Mouse (Mus musculus) forebrain, embryonic 11.5 days (tissue): Measurements from ENCODE around the gene 1700001C02Rik. TPM values are rescaled to one million over a fixed set of nuclear protein-coding genes. Genes with fewer than 3 reads are reported as not detected.

Source experiments
- ATAC-seq: fragments of 200-750 bp; cut with Nextera tagmentation; replicated peaks from 2 replicates; pipeline ENCODE4 v1.8.0; 2017; ENCODE audit warnings: moderate TSS enrichment; ENCODE audit not compliant: low FRiP score
- DNase-seq: peaks from one replicate; pipeline ENCODE4 v3.0.0-alpha.2; 2017; ENCODE audit warnings: low spot score
- H3K27ac ChIP-seq: fragments of 300-500 bp; sonication (generic); 2 replicates; pipeline ENCODE4 v1.5.1; 2014; ENCODE audit warnings: low read depth, low read length
- H3K27me3 ChIP-seq: fragments of 300-500 bp; sonication (generic); 2 replicates; pipeline ENCODE4 v1.6.1; 2014; ENCODE audit warnings: mild to moderate bottlenecking, low read length, mixed read lengths; ENCODE audit not compliant: control insufficient read depth, insufficient read depth
- H3K36me3 ChIP-seq: fragments of 300-500 bp; sonication (generic); 2 replicates; pipeline ENCODE4 v1.6.1; 2014; ENCODE audit warnings: mild to moderate bottlenecking, low read length, moderate library complexity, mixed read lengths; ENCODE audit not compliant: control insufficient read depth, insufficient read depth
- H3K4me1 ChIP-seq: fragments of 300-500 bp; sonication (generic); replicated peaks from 2 replicates; pipeline ENCODE4 v1.6.1; 2014; ENCODE audit warnings: low read length, mixed read lengths; ENCODE audit not compliant: control insufficient read depth, insufficient read depth
- H3K4me2 ChIP-seq: fragments of 300-500 bp; sonication (generic); 2 replicates; pipeline ENCODE4 v1.6.1; 2014; ENCODE audit warnings: low read depth, mild to moderate bottlenecking, low read length, moderate library complexity, mixed read lengths; ENCODE audit not compliant: severe bottlenecking
- H3K4me3 ChIP-seq: fragments of 300-500 bp; sonication (generic); 2 replicates; pipeline ENCODE4 v1.5.1; 2014; ENCODE audit warnings: low read depth, low read length
- H3K9ac ChIP-seq: fragments of 300-500 bp; sonication (generic); 2 replicates; pipeline ENCODE4 v1.6.1; 2014; ENCODE audit warnings: low read length
- H3K9me3 ChIP-seq: fragments of 300-500 bp; sonication (generic); 2 replicates; pipeline ENCODE4 v1.6.1; 2016; ENCODE audit warnings: low read length, mixed read lengths; ENCODE audit not compliant: control insufficient read depth
- WGBS: fragments of 180-500 bp; shearing (Covaris S2); extraction: QIAGEN DNeasy Blood & Tissue Kit; methylation state at CpG from one replicate; pipeline ENCODE4 v1.1.7; 2014; 5-methylcytosine and 5-hydroxymethylcytosine counted together
- polyA plus RNA-seq: library from polyadenylated mRNA; unstranded; fragments of >200 nt; fragmentation: Nextera tagmentation; extraction: Ambion mirVana; gene quantifications from 2 replicates; pipeline ENCODE4 v1.2.1, GENCODE M21; 2014

Gene 1700001C02Rik
- polyA plus RNA-seq, 1 experiment from 2014 or later: not detected

DNA sequence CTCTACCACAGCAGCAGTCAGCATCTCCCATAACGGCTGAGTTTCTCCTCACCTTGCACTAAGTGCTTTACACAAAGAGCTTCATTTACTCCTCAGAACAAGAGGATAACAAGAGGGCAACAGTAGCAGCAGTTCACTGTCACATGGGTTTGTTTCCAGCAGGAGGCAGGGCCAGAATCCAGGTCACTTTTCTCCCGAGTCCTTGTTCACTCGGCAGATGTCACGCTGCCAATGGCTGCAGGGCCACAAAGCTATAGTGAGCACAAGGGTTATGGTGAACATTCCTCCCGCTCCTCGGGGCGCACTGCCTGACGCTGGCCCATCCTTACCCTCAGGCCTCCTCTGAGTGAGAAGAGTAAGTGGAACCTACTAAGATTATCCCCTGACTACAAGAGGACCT lies 17.7 kb downstream of the 1700001C02Rik start:
- no peak for DNase-seq
- no peak overlapping the region for H3K9ac ChIP-seq
- no peak overlapping the region for H3K4me2 ChIP-seq
- no peaks in the 10 kb centered on the region for H3K9me3 ChIP-seq
- H3K4me3 ChIP-seq: no peak overlapping the region
- H3K27me3 ChIP-seq: no peaks in the 10 kb centered on the region
- H3K36me3 ChIP-seq: no peaks in the 10 kb centered on the region
- no peak for ATAC-seq
- H3K27ac ChIP-seq: no peak overlapping the region
- WGBS: 89% methylated on average over 8 of the region's 8 CpGs
- H3K4me1 ChIP-seq: no peaks in the 10 kb centered on the region

DNA sequence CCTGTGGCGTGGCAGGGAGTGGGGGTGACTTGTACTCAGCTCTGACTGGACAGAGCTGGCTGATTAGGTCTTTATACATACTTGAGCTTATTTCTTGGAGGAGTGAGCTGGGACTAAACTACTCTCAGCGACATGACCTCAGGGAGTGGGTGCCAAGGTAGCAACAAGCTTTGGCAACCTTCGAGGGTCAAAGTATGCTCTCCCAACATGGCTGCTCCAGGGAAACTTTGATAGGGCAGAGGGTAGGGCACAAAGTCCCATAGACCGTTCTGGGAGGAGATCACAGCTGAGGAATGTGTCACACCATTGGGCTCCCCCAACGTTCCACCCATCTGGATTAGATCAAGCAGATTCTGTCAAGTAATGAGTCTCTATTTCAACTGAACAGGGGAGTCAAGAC lies 18.7 kb downstream of the 1700001C02Rik start:
- Histone ChIP-seq H3K9ac (no peak overlapping the region), H3K4me1 (no peaks in the 10 kb centered on the region), H3K4me2 (no peak overlapping the region), H3K4me3 (no peak overlapping the region), H3K27ac (no peak overlapping the region), H3K9me3 (no peaks in the 10 kb centered on the region), H3K36me3 (no peaks in the 10 kb centered on the region), H3K27me3 (no peaks in the 10 kb centered on the region)
- ATAC-seq: no peak
- 84% methylated on average over 5 of the region's 5 CpGs for WGBS
- DNase-seq: no peak

DNA sequence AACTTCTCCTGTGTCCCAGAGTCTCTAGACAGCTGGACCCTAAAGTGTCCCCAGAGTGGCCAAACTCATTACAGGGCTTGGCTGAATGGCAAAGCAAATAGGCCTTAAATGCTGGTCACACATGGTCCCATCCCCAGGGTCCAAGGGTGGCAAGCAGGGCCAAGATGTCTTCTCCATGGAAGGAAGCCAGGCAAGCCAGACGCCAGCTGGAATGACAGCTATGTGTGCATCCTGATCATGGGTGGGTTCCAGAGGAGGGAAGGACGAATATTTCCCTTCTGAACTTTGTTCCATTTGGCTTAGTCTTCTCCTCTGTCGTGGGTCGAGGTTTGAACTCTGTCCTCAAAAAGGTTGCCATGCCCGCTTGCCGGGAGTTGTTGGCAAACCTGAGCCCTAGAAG lies 19.3 kb downstream of the 1700001C02Rik start:
- DNase-seq (no peak), ATAC-seq (no peak)
- H3K4me1 ChIP-seq: no peaks in the 10 kb centered on the region
- H3K27ac ChIP-seq: no peak overlapping the region
- H3K4me3 ChIP-seq: no peak overlapping the region
- no peak overlapping the region for H3K4me2 ChIP-seq
- no peak overlapping the region for H3K9ac ChIP-seq
- 88% methylated on average over 6 of the region's 6 CpGs for WGBS
- H3K9me3 ChIP-seq: no peaks in the 10 kb centered on the region
- no peaks in the 10 kb centered on the region for H3K27me3 ChIP-seq
- H3K36me3 ChIP-seq: no peaks in the 10 kb centered on the region

DNA sequence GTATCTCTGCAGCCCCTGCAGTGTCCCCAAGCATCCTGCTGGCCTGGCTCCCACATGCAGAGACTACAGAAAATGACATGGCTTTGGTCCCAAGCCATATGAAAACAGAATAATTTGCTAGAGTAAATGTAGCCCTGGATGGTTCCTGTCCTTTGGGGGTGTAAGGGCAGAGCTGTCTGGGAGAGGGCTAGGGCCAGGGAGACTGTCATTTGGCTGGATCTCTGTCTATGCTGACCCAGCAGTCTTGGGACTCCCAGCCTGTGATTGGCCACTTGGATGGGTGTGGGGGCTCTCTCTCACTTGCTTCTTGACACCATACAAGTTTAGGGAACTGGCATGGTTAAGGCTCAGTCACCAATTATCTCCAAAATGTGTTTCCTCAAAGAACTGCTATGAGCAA lies 24.4 kb downstream of the 1700001C02Rik start:
- ATAC-seq: no peak
- Histone ChIP-seq H3K27ac (no peak overlapping the region), H3K36me3 (no peaks in the 10 kb centered on the region), H3K9me3 (no peaks in the 10 kb centered on the region), H3K9ac (no peak overlapping the region), H3K4me1 (no peaks in the 10 kb centered on the region), H3K4me2 (no peak overlapping the region), H3K4me3 (no peak overlapping the region), H3K27me3 (no peaks in the 10 kb centered on the region)
- DNase-seq: no peak

DNA sequence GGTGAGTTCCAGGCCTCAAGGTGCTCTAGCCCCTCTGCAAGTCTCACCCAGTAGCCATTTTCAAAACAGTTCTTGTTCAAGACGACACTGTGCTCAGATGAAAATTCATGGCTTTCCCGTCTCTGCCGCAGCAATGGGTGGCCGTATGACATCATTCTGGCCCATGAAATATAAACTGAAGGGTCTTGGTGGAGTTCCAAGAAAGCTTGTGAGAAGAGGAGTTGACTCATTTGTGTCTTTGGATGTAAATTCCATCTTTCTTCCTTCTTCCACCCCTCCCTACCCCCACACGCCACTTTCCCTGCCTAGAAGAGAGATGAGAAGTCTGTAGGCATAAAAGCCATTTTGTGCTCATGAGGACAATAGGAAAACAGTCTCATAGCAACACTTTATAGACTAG lies 25.0 kb downstream of the 1700001C02Rik start:
- Histone ChIP-seq H3K27me3 (no peaks in the 10 kb centered on the region), H3K27ac (no peak overlapping the region), H3K9ac (no peak overlapping the region), H3K4me2 (no peak overlapping the region), H3K36me3 (no peaks in the 10 kb centered on the region), H3K9me3 (no peaks in the 10 kb centered on the region), H3K4me3 (no peak overlapping the region), H3K4me1 (no peaks in the 10 kb centered on the region)
- DNase-seq (no peak), ATAC-seq (no peak)
- 83% methylated on average over 5 of the region's 5 CpGs for WGBS

DNA sequence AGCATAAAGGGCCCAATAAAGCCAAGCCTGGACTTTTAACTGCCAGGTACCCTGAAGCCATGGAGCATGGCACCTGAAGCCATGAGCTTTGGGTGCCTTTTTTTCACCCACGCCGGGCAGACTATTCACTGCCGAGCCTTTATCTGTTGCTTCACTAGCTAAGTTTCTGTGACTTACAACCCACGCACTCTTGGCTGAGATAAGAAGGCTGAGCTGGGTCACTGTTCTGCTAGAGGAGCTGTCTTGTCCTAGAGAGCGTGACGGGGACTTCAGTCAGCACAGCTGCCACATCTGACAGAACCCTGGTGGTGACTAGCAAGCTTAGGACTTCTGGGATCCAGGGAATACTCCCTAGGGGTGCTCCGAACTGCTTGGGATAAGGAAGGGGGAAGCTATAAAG lies 27.9 kb downstream of the 1700001C02Rik start:
- no peak overlapping the region for H3K9ac ChIP-seq
- DNase-seq (no peak), ATAC-seq (no peak)
- no peaks in the 10 kb centered on the region for H3K27me3 ChIP-seq
- no peaks in the 10 kb centered on the region for H3K36me3 ChIP-seq
- WGBS: 90% methylated on average over 7 of the region's 7 CpGs
- no peak overlapping the region for H3K4me3 ChIP-seq
- H3K4me1 ChIP-seq: no peaks in the 10 kb centered on the region
- H3K27ac ChIP-seq: no peak overlapping the region
- no peaks in the 10 kb centered on the region for H3K9me3 ChIP-seq
- H3K4me2 ChIP-seq: no peak overlapping the region

DNA sequence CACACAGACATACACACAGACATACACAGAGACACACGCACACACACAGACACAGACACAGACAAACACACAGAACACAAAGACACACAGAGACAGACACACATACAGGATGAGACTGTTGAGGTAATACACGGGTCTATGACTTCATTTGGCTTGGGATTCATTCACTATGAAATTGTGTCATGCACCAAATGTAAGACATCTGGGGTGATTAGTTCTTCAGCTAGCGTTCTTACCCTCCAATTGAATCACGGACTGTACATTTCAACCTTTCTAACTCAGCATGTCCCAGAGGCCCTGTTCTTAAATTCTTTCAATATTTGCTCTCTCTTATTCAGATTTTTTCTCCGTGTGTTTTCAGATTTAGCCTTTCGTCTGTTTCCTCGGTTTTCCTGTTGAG lies 28.8 kb downstream of the 1700001C02Rik start:
- no peaks in the 10 kb centered on the region for H3K9me3 ChIP-seq
- no peak for DNase-seq
- no peak for ATAC-seq

DNA sequence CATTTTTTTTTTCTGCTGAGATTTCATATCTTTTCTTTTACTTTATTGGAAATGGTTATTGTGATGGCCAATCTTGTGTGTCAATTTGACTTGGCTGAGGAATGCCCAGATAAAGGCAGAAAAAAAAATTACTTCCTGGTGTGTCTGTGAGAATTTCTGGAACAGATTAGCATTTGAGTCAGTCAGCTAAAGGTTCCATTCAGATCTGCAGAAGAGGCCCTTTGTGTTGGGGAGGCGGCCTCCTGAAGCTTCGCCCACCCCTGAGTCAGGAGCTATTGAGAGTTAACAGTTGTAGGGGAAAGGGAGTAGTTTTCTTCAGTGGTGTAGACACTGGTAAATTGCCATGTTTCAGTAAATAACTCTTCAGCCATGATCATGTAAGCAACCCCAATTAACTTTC lies 29.4 kb downstream of the 1700001C02Rik start:
- H3K9ac ChIP-seq: no peak overlapping the region
- no peaks in the 10 kb centered on the region for H3K4me1 ChIP-seq
- H3K27me3 ChIP-seq: no peaks in the 10 kb centered on the region
- no peaks in the 10 kb centered on the region for H3K9me3 ChIP-seq
- no peak overlapping the region for H3K27ac ChIP-seq
- ATAC-seq (no peak), DNase-seq (no peak)
- WGBS: 40% methylated on average over 2 of the region's 2 CpGs
- H3K4me3 ChIP-seq: no peak overlapping the region
- no peak overlapping the region for H3K4me2 ChIP-seq
- no peaks in the 10 kb centered on the region for H3K36me3 ChIP-seq

More for the DNA sequence above, 28.8 kb downstream of the 1700001C02Rik start:
- H3K27ac ChIP-seq: no peak overlapping the region
- WGBS: 84% methylated on average over 7 of the region's 7 CpGs
- H3K36me3 ChIP-seq: no peaks in the 10 kb centered on the region
- no peak overlapping the region for H3K4me2 ChIP-seq
- no peaks in the 10 kb centered on the region for H3K4me1 ChIP-seq
- H3K4me3 ChIP-seq: no peak overlapping the region
- no peaks in the 10 kb centered on the region for H3K27me3 ChIP-seq
- no peak overlapping the region for H3K9ac ChIP-seq

DNA sequence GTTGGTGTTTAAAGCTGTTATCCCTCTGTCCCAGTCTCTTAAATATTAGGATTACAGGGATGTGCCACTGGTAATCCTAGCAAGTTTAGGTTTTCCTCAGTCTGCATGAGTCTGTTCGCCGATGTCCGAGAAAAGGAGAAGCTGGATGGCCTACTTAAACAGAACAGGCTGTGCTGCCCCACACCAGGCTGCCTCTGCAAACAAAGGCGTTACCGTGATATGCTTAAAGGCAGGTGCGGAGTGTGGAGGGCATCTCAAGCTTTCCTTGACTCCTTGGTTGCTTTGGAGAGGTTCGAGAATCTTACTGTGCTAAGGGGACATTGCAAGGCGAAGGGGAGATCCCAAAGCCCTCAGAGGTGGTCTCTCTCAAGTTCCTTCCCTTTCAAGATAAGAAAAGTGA lies 31.0 kb downstream of the 1700001C02Rik start:
- H3K4me1 ChIP-seq: no peaks in the 10 kb centered on the region
- no peak for DNase-seq
- no peaks in the 10 kb centered on the region for H3K36me3 ChIP-seq
- H3K4me3 ChIP-seq: no peak overlapping the region
- no peaks in the 10 kb centered on the region for H3K9me3 ChIP-seq
- H3K27ac ChIP-seq: no peak overlapping the region
- no peak for ATAC-seq
- H3K27me3 ChIP-seq: no peaks in the 10 kb centered on the region
- H3K9ac ChIP-seq: no peak overlapping the region
- 88% methylated on average over 8 of the region's 8 CpGs for WGBS
- no peak overlapping the region for H3K4me2 ChIP-seq
